Mouse (Mus musculus): ENCODE measurements around the gene Dglucy.

- TF ChIP-seq CTCF (conservative IDR thresholded peaks at IDR 0.05; ENCODE audit: low read length) (no peak), NANOG (IDR thresholded peaks at IDR 0.05; ENCODE audit: borderline replicate concordance, low read length) (no peak)
Measured at GRCm38 (mm10) chr12:100770765-100771164, 8.1 kb upstream of the Dglucy start.
